Mouse (Mus musculus): ENCODE data around the gene Slc39a13. TPM values are rescaled to one million over a fixed set of nuclear protein-coding genes. Genes with fewer than 3 reads are reported as not detected.
"Not testable (repeated sequence)": the region's sequence is repeated elsewhere in the genome, so short reads cannot be mapped to it uniquely, and the experiment has no call there.

Slc39a13 gene
- polyA plus RNA-seq, 1 experiment from 2014 or later: 33.3 TPM

GRCm38 (mm10) chr2:91025081-91025516 lies 45.1 kb downstream of the Slc39a13 start:
- Histone ChIP-seq H3K27ac (ENCODE audit: low read length) (no peak overlapping the region), H3K9me3 (ENCODE audit: control insufficient read depth, low read length) (no peaks in the 10 kb centered on the region), H3K4me3 (replicated peaks; ENCODE audit: low read length) (no peak overlapping the region), H3K27me3 (replicated peaks; ENCODE audit: control insufficient read depth, insufficient read depth, low read length) (no peaks in the 10 kb centered on the region), H3K4me1 (replicated peaks; ENCODE audit: control insufficient read depth, insufficient read depth, low read length) (no peaks in the 10 kb centered on the region), H3K9ac (replicated peaks; ENCODE audit: low read depth, low read length) (no peak overlapping the region), H3K4me2 (ENCODE audit: low read length) (no peak overlapping the region), H3K36me3 (ENCODE audit: control insufficient read depth, insufficient read depth) (no peaks in the 10 kb centered on the region; the same call in 1 of the 2 replicates)
- 89% methylated on average over 1 of the region's 1 CpGs for whole genome bisulfite sequencing
- no peak for ATAC-seq

DNA sequence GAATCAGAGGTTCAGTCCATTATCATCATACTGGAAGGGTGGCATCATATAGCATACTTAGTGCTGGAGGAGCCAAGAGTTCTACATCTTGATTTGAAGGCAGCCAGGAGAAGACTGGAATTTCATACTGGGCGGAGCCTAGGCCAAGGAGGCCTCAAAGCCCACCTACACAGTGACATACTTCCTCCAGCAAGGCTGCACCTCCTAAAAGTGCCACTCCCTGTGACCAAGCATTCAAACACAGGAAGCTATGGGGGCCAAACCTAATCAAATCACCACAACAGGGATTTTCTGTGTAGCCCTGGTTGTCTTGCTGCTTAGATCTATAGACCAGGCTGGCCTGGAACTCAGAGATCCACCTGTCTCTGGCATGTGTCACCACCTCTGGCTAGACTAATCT lies 46.3 kb downstream of the Slc39a13 start:
- H3K4me3 ChIP-seq (replicated peaks; ENCODE audit: low read length): no peak overlapping the region

DNA sequence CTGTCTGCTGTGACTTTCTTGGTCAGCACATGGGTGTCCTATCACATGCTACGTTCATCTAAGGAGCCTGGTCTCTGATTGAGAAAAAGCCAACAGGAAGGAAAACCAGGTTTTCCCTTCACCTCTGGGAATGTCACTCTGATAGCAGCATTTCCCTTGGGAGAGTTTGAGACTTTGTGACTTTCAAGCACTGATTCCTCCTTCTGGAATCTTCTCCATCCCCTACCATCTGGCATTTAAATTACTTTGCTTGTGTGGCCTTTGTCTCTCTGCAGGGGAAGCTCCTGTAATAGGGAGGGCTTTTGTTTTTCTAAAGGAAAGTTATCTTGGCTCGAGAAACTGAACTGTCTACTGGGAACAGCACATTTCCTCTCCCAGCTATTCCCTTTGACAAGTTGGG lies 47.1 kb downstream of the Slc39a13 start:
- ATAC-seq: no peak

More for the DNA sequence above, 46.3 kb downstream of the Slc39a13 start:
- Histone ChIP-seq H3K9me3 (ENCODE audit: control insufficient read depth, low read length) (no peaks in the 10 kb centered on the region), H3K27ac (ENCODE audit: low read length) (no peak overlapping the region), H3K4me1 (replicated peaks; ENCODE audit: control insufficient read depth, insufficient read depth, low read length) (no peaks in the 10 kb centered on the region), H3K4me2 (ENCODE audit: low read length) (no peak overlapping the region), H3K9ac (replicated peaks; ENCODE audit: low read depth, low read length) (no peak overlapping the region), H3K36me3 (ENCODE audit: control insufficient read depth, insufficient read depth) (peaks cover 3% of the 10 kb centered on the region; the same call in 1 of the 2 replicates), H3K27me3 (replicated peaks; ENCODE audit: control insufficient read depth, insufficient read depth, low read length) (no peaks in the 10 kb centered on the region)
- no peak for ATAC-seq
- WGBS: 100% methylated on average over 1 of the region's 1 CpGs

GRCm38 (mm10) chr2:91022266-91022665 lies 48.0 kb downstream of the Slc39a13 start:
- 97% methylated on average over 7 of the region's 7 CpGs for WGBS
- H3K4me3 ChIP-seq (replicated peaks; ENCODE audit: low read length); H3K4me2 ChIP-seq (ENCODE audit: low read length); H3K9ac ChIP-seq (replicated peaks; ENCODE audit: low read depth, low read length); H3K4me1 ChIP-seq (replicated peaks; ENCODE audit: control insufficient read depth, insufficient read depth, low read length); ATAC-seq; H3K27ac ChIP-seq (ENCODE audit: low read length); H3K36me3 ChIP-seq (ENCODE audit: control insufficient read depth, insufficient read depth); H3K27me3 ChIP-seq (replicated peaks; ENCODE audit: control insufficient read depth, insufficient read depth, low read length); H3K9me3 ChIP-seq (ENCODE audit: control insufficient read depth, low read length): not testable (repeated sequence)

More for the DNA sequence above, 47.1 kb downstream of the Slc39a13 start:
- Histone ChIP-seq H3K4me1 (replicated peaks; ENCODE audit: control insufficient read depth, insufficient read depth, low read length) (no peaks in the 10 kb centered on the region; the same call in 1 of the 2 replicates), H3K27ac (ENCODE audit: low read length) (no peak overlapping the region), H3K36me3 (ENCODE audit: control insufficient read depth, insufficient read depth) (peaks cover 3% of the 10 kb centered on the region; the same call in 1 of the 2 replicates), H3K9ac (replicated peaks; ENCODE audit: low read depth, low read length) (no peak overlapping the region), H3K27me3 (replicated peaks; ENCODE audit: control insufficient read depth, insufficient read depth, low read length) (no peaks in the 10 kb centered on the region), H3K4me2 (ENCODE audit: low read length) (no peak overlapping the region), H3K9me3 (ENCODE audit: control insufficient read depth, low read length) (no peaks in the 10 kb centered on the region), H3K4me3 (replicated peaks; ENCODE audit: low read length) (no peak overlapping the region)
- 71% methylated on average over 2 of the region's 2 CpGs for whole genome bisulfite sequencing

- no peak for ATAC-seq
- Histone ChIP-seq H3K27me3 (replicated peaks; ENCODE audit: control insufficient read depth, insufficient read depth, low read length) (no peaks in the 10 kb centered on the region), H3K9me3 (ENCODE audit: control insufficient read depth, low read length) (no peaks in the 10 kb centered on the region), H3K4me1 (replicated peaks; ENCODE audit: control insufficient read depth, insufficient read depth, low read length) (no peaks in the 10 kb centered on the region; the same call in 1 of the 2 replicates), H3K27ac (ENCODE audit: low read length) (no peak overlapping the region), H3K4me3 (replicated peaks; ENCODE audit: low read length) (no peak overlapping the region), H3K4me2 (ENCODE audit: low read length) (no peak overlapping the region), H3K36me3 (ENCODE audit: control insufficient read depth, insufficient read depth) (peaks cover 8% of the 10 kb centered on the region; the same call in 1 of the 2 replicates), H3K9ac (replicated peaks; ENCODE audit: low read depth, low read length) (no peak overlapping the region)
- WGBS: 90% methylated on average over 3 of the region's 3 CpGs
Observed at GRCm38 (mm10) chr2:91019911-91020310, 50.3 kb downstream of the Slc39a13 start.

DNA sequence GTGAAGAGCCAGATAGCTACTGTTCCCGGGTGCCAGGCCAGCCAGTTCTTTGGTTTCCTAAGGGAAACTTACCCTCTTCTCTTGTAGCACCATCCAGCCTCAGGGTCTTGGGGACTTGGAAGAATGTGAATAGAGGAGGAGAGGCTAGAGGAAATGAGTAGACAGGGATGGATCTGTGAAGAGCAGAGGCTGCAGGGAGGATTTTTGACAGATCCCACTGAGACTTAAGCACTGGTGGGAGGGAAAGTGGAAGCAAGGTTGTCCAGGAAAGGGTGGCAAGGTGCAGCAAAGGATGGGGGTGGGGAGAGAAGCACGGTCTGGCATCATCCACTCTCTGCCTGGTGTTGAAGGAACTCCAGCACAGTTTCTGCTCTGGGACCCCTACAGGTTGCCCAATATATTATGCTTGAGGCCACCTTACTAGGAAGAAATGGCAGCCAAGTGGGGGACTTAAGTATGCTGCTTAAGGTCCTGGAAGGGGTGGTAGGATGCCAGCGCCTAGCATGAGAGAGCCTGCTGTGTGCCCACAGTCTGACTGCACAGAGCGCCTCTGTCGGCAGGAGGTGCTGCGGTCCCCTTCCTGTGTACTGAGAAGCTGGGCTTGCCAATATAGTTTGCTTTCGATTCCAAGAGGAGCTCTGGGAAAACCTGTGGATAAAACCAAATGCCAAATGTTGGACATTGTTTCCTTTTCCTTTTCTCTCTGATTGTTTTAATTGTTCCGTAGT lies 52.0 kb downstream of the Slc39a13 start:
- WGBS: 74% methylated on average over 8 of the region's 8 CpGs
- no peak overlapping the region for H3K9ac ChIP-seq (replicated peaks; ENCODE audit: low read depth, low read length)
- no peak overlapping the region for H3K4me2 ChIP-seq (ENCODE audit: low read length)
- peaks cover 23% of the 10 kb centered on the region for H3K36me3 ChIP-seq (ENCODE audit: control insufficient read depth, insufficient read depth)
- no peaks in the 10 kb centered on the region; the same call in 1 of the 2 replicates for H3K4me1 ChIP-seq (replicated peaks; ENCODE audit: control insufficient read depth, insufficient read depth, low read length)
- no peaks in the 10 kb centered on the region for H3K9me3 ChIP-seq (ENCODE audit: control insufficient read depth, low read length)
- no peak overlapping the region for H3K4me3 ChIP-seq (replicated peaks; ENCODE audit: low read length)
- H3K27ac ChIP-seq (ENCODE audit: low read length): no peak overlapping the region
- ATAC-seq: no peak
- H3K27me3 ChIP-seq (replicated peaks; ENCODE audit: control insufficient read depth, insufficient read depth, low read length): no peaks in the 10 kb centered on the region

- no peaks in the 10 kb centered on the region for H3K27me3 ChIP-seq (replicated peaks; ENCODE audit: control insufficient read depth, insufficient read depth, low read length)
- H3K9me3 ChIP-seq (ENCODE audit: control insufficient read depth, low read length): no peaks in the 10 kb centered on the region
- no peak overlapping the region for H3K27ac ChIP-seq (ENCODE audit: low read length)
- no peak overlapping the region for H3K4me3 ChIP-seq (replicated peaks; ENCODE audit: low read length)
- WGBS: 73% methylated on average over 4 of the region's 4 CpGs
- no peaks in the 10 kb centered on the region; the same call in 1 of the 2 replicates for H3K4me1 ChIP-seq (replicated peaks; ENCODE audit: control insufficient read depth, insufficient read depth, low read length)
- ATAC-seq: no peak
- no peak overlapping the region for H3K9ac ChIP-seq (replicated peaks; ENCODE audit: low read depth, low read length)
- no peak overlapping the region for H3K4me2 ChIP-seq (ENCODE audit: low read length)
- peaks cover 35% of the 10 kb centered on the region for H3K36me3 ChIP-seq (ENCODE audit: control insufficient read depth, insufficient read depth)
Observed at GRCm38 (mm10) chr2:91015386-91015785, 54.8 kb downstream of the Slc39a13 start.

DNA sequence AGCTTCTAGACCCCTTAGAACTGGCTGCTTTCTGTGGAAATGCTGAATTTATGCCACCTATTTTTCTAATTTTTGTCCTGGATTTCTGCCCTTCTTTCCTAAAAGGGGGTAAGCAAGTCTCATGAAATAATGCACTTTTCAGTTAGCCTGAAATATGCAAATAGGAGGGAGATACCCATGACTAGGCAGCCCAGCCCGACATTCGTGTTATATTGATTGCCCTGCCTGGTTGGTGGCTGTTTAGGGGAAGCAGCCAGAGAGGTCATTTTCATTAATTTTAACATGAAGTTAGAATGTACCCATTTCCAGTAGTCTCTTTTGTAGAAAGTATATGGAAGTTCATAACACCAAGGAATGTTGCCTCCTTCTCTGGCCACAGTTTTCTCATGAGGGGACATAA lies 56.3 kb downstream of the Slc39a13 start:
- Histone ChIP-seq H3K9me3 (ENCODE audit: control insufficient read depth, low read length) (no peaks in the 10 kb centered on the region), H3K4me3 (replicated peaks; ENCODE audit: low read length) (no peak overlapping the region), H3K4me1 (replicated peaks; ENCODE audit: control insufficient read depth, insufficient read depth, low read length) (no peaks in the 10 kb centered on the region; the same call in 1 of the 2 replicates), H3K4me2 (ENCODE audit: low read length) (no peak overlapping the region), H3K36me3 (ENCODE audit: control insufficient read depth, insufficient read depth) (peaks cover 39% of the 10 kb centered on the region), H3K27me3 (replicated peaks; ENCODE audit: control insufficient read depth, insufficient read depth, low read length) (no peaks in the 10 kb centered on the region), H3K27ac (ENCODE audit: low read length) (no peak overlapping the region), H3K9ac (replicated peaks; ENCODE audit: low read depth, low read length) (no peak overlapping the region)
- 96% methylated on average over 2 of the region's 2 CpGs for WGBS
- ATAC-seq: no peak

Data from forebrain, embryonic 16.5 days (tissue).